Mouse (Mus musculus): Measurements from ENCODE around the gene Lef1. TPM values are rescaled to one million over a fixed set of nuclear protein-coding genes. Genes with fewer than 3 reads are reported as not detected.

Lef1 gene
- polyA plus RNA-seq, 1 experiment = 2.3 TPM

DNA sequence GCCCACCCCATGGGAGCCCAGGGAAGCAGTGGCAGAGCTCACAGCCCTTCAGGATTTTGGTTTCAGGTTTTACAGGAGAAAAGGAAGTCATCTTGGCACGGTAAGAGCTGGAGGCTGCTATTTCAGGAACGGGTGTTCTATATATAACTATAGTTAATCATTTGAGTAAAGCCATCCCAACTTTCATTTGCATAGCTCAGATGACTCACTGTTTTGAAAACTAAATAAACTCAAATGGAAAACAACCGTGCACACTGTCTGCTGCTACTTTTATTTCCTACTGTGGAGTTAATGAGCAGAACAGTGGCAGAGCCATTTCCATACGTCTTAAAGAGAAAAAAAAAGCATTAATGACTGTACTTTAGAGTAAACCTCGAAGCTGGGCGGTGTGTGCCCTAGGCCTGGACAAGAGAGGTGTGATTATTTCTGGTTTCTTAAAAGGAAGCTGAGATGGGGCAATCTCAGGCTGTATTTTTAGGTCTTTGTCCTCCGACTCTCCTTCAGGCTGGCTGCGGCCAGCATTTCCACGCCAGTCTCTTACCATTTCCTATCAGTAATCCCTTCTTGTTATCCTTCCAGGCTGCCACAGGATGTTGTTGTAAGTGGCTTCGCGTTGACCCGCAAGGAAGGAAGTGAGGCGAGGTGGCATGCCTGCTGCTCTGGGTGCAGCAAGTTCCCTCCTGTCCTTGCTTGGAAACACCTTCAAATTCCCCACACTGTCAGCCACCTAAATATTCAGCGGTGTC lies 29.2 kb downstream of the Lef1 start:
- no peak for DNase-seq (ENCODE audit: low spot score)

DNA sequence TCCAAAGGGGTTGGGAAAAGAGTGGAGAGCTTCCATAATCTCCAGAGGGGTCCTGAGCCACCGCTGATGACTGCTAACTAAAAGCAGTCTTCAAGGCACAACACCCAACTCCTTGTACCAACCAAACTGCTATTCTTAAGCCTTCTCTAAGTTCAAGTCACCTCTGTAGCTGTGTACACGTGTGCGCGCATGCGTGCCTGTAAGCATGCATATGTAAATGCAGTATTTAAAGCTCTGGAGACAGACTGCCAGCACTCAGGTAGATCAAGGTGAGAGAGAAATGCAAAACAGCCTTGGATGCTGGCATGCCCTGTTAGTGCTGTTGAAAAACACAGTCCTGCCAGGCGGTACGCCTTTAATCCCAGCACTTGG lies 29.8 kb downstream of the Lef1 start:
- DNase-seq (ENCODE audit: low spot score) = no peak

DNA sequence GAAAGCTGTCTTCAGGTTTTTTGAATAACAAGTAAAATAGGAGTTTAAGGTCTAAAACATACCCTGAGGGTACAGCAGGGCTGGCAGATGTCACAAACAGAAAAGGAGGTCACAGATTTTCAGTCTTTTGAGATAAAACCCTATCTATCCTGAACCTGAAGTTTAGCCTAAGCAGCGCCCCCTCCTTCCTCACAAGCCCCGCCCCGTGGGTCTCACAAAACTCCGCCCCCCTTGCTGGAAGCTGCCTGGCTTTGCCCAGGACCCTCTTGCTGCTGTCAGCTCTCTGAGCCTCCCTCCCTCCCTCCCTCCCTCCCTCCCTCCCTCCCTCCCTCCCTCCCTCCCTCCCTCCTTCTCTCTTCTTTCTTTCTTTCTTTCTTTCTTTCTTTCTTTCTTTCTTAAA lies 31.3 kb downstream of the Lef1 start:
- no peak for DNase-seq (ENCODE audit: low spot score)

DNA sequence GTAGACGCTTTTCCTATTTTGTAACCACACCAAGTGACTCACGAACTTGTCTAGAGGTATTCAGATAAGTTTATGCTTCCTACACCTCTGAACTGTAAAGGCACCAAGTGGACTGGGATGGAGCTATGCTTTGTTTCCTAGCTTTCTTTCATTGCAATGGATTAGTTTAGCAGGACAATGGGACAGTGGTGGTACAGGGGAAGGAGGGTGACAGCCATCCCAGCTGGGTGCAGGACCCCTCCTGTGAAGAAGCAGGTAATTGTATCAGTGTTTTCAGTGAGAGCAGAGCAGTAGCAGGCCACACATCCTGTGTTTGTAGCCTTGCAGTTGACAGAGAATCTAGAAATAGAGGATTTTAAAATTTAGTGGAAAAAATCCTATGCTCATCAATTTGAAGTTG lies 34.0 kb downstream of the Lef1 start:
- no peak for DNase-seq (ENCODE audit: low spot score)

DNA sequence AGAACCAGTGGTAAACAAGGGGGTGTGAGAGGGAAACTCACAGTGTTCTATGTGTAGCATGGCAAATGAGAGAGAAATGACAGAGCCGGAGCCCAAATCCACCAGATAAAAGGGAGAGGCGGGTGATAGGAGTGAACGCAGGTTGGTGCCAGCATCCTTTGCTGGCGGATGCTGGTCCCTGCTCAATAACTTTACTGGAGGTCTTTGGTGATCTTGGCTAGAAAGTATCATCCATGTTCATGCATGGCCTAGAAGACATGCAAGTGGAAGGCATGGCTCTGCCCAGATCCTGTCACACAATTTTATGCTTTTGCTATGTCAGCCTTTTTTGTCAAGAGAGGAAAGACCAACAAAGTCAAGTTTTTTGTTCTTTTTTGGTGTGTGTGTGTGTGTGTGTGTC lies 42.6 kb downstream of the Lef1 start:
- no peak for DNase-seq (ENCODE audit: low spot score)

DNA sequence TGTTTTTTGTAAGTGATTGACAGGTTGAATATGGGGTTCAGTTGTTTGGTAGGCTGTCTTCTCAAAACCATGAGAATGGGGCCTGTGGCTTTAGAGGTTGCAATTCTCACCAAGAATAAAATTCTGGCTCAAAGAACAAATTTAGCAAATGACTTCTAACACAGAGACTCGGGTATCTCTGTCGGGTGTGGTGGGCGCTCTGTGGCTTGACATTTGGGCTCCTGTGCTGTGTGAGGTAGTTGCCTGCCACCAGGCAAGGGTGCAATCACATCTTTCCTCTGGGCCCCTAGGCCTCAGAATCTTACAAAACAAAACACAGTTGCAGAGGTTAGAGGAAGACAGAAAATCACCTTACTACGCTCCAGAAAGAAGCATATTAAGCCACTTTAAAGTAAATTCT lies 43.6 kb downstream of the Lef1 start:
- no peak for DNase-seq (ENCODE audit: low spot score)

DNA sequence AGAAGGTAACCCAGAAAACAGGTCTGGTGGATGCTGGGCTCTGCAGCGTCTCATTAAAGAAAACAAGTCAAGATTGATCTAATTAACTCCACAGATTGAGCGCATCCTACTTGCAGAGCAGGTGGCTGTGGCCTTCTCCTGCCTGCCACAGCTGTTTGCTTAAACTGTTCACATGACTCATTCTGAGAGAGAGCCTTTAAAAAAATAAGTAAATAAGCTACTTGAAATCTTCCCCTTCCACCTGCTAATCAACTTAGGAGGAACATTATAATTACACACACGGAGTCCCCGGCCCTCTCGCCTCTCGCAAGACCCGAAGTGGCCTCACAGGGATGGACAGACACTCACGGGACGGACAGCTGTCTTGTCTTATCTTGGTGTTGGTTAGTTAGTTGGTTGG lies 44.3 kb downstream of the Lef1 start:
- DNase-seq (ENCODE audit: low spot score) = no peak

DNA sequence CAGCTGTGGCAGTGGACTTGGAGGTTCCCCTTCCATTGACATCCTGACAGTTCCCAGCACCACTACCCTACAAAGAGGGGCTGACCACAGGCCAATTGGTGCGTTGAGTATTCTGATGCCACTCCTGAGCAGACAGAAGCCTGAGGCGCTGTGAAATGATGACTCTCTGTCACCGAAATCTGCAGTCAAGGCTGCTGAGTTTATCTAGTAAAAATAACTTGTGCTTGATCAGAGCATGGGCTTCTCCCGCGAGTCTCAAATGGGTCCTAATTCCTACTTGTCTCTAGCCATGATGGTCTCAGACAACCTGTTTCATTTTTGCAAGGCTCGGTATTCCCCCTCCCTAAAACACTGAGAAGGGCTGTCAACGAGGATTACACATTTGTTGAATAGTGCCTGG lies 44.8 kb downstream of the Lef1 start:
- no peak for DNase-seq (ENCODE audit: low spot score)

DNA sequence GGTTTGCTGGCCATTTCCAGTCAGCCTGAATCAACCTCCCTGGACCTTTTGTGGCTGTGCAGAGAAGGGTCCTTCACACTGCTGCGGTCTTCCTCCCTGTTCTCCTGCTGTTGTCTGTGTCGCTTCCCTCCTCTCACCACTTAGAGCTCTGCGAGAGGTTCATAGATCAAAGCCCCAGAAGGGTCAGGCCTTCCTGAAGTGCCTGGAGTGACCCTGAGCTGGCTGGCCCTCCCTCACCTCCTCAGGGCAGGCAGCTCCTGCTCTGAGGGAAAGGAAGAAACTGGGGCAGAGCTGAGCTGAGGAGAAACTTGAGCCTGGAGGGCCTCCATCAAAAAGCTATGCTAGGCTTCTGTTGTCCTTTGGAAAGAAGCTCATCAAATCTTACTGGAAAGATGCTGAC lies 45.4 kb downstream of the Lef1 start:
- DNase-seq (ENCODE audit: low spot score) = no peak

DNA sequence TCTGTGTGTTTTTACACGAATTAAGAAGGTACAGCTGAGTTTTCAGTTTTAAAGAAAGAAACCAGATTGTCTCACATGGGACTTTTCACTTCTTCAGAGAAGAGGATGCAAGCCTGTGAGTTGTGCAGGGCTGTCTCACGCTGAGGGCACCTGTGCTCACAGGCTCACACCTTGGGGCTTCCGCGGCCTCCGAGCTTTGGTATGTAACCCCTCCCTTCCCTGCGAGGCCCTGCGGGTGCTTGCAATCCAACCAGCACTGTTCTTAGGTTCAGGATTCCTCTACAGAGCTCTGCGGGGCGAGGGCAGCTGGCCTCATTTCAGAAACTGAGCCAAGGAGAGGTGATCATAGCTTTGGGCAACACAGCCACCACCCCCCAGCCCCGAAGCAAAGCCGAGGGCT lies 46.1 kb downstream of the Lef1 start:
- no peak for DNase-seq (ENCODE audit: low spot score)

DNA sequence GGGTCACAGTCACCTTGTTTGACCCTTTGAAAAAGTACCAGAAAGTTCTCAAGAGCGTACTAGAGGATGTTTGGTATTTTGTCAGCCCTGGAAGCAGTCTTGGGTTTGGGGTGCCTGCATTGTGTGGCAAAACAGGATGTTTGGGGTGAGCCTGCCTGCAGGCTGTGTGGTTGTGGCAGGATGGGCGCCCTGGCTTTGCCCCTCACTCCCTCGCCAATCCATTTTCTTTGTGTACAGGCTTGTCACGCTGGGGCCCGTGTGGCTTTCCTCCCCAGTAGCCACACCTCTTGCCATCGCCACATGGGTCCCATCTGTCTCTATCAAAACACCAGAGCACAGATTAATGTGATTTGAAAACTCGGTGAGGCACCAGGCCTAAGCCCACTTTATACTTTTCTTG lies 47.2 kb downstream of the Lef1 start:
- no peak for DNase-seq (ENCODE audit: low spot score)

DNA sequence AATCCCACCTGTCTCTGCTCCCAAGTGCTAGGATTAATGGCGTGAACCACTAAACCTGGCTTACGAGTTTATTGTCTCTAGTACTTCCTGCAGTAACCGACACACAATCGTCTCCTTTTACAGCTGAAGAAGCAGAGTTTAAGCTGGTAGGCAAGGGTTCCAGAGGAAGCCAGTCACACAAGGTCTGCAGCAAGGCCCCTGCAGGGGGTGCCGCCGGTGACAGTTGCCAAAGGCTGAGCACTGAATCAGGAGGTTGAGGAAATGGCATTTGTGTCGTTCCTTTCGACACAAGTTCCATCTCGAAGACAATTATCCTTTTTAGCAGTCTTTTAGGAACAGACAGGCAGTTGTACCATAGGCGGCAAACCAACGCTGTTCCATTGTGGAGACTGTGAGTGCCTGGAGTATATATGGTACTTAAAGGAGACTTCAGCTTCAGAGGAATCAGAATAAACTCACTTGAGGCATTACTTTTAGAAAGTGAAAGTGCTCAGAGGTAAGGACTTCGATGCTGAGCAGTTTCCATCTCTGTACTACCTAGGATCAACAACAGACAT lies 49.0 kb downstream of the Lef1 start:
- no peak for DNase-seq (ENCODE audit: low spot score)

DNA sequence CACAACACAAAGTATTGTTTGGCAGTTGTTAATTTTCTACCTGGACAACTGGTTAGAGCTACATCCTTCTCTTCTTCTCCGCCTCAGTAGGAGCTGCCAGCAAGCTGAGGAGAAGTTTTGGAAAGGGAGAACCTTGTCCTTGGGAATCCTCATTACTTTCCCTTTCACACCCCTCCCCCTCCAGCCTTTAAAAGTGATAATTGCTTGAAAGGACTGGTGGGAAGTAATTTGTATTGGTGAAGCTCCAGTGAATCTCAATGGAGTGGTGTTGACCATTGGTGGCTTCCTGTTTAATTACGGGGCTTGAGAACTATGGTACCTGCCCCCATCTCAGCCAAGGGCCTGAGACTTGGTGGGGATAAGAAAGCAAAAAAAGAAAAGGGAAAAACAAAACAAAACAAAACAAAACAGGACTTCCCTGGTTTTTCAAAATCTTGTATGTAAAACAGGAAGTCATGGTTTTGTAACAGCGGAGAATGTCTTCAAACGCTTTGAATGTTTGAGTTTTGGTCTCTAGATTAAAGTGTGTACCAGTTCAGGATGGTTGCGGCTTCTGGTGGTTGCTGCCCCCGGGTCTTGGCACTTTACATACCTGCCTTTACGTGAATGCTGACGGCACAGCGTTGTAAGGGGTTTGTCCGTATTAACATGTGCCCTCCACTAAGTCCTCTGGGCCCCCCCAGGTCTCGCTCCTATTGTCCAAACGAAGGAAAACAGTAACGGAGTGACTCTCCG lies 49.8 kb downstream of the Lef1 start:
- DNase-seq (ENCODE audit: low spot score) = no peak

DNA sequence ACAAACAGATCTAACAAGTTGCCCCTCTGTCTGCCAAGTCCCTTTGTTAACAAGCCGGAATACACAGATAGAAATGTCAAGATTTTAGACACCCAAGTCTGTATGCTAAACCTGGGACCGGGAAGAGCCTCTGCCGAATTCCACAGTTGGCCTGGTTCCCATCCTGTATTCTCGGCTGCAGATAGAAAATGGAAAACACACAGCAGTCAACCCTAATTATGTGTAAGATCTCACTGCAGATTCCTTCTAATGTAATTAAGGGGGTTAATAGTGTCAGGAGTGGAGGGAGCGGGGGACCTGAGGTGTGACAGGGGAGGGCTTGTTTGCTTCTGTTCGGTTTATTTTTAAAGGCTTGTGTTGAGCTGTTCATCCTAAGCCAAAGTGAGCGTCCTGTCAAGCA lies 50.6 kb downstream of the Lef1 start:
- no peak for DNase-seq (ENCODE audit: low spot score)

DNA sequence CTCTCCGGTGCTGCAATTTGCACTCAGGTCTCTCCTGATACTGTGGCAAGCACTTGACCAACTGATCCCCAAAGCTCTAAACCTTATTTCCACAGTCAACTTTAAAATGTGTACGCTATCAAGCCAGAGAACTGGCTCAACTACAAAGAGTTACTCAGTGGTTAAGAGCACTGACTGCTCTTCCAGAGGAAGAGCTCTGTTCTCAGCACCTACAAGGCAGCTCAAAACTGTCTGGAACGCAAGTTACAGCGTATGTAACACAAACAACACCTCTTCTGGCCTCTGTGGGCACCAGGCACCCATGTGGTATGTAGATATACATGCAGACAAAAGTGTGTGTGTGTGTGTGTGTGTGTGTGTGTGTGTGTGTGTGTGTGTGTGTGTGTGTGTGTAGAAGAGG lies 57.5 kb downstream of the Lef1 start:
- no peak for DNase-seq (ENCODE audit: low spot score)

DNA sequence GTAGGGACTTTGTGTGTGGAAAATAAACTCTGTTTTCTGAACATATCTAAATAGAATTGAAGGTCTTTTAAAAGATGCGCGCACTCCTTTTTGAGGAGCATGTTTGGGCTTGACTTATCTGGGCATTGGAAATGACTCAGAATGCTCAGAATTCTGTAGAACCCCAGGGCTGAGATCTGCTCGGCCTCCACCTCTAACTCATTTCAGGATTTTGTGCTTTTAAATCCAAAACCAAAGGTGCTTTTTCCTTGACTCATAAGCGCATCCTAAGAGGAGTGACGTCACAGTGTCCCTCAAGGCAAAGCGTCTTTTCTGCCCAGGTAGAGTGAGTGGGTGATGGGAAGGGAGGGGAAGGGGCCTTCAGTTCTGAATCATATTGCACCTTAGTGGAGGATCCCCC lies 58.9 kb downstream of the Lef1 start:
- no peak for DNase-seq (ENCODE audit: low spot score)

DNA sequence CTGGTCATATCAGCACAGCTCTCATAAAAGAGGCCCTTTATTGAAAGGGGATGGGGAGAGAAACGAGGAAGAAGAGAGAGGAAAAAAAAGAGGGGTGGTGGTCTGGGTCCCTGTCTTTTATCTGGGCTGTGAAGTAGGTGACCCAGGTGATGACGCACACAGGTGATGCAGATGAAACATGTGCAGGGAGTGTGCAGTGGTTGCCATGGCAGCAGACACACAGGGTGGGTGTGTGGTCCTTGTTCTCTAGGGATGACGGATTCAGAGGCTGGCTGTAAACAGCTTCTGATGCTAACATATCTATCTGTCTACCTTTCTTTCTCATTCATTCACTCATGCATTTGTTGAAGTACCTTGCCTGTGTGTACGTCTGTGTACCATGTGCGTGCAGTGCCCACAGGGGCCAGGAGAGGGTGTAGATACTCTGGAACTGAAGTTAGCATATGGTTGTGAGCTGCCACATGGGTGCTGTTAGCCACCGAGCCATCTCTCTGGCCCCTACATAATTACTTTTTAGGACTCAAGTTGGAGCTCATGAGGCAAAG lies 59.9 kb downstream of the Lef1 start:
- DNase-seq (ENCODE audit: low spot score) = no peak

DNA sequence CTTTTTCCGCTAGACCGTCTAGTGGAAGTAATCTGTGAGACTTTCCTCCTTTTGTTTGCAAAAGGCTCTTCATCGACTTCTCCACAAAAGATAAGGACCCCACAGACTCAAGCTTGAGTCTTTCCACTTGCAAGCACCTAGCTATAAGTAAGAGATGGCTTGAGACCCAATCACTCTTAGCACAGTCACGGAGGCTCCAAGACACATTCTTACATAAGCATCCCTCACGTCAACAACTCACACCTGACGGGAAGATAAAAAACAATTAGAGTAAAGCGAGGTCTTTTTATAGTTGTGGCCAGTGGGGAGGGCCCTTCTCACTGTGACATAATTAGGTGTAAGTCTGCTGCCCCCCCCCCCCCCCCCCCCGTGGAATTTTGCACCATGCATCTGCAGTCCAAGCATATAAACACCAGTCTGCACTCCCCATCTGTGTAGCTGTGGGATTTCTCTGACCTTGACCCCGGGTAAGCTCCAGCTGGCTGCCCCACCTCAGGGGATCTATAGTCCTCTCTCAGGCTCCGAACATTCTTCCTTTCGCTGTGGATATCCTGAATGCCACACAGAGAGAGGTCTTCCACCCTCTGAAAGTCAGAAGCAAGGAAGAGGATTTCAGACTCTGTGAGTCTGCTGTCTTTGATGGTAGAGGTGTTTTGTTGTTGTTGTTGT lies 61.2 kb downstream of the Lef1 start:
- no peak for DNase-seq (ENCODE audit: low spot score)

DNA sequence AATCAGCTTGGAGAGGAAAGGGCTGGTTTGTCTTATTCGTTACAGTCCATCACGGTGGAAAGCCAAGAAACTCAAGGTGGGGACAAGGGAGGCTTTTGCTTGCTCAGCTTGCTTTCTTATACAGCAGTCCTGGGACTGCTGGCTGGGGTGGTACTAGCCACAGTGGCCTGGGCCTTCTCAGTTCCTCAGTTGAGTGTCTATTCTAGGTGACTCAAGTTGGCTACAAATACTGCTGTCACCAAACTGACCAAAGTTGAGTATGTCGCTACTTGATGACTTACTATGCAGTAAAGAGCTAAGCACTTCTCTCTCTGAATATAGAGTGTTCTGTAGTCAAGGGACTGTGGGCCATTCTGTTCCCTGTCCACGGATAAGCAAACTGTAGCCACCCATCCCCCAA lies 62.0 kb downstream of the Lef1 start:
- no peak for DNase-seq (ENCODE audit: low spot score)

DNA sequence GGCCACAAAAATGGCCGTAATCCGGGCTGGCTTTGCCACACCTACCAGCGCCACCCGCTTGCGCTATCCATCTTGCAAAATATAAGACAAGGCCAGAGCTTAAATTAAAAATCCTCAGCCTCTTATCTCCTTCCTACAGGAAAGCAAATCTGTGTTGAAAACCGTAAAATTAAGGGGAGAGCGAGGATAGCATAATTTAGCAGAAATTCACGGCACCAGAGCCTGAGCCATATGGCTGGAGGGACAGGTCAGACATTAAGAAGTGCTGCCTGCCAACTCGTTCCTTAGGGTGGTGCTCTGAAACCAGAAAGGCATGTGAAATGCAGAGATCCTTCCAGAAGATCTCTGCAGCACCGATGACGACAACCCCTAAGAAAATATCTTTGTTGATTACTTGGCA lies 70.7 kb downstream of the Lef1 start:
- DNase-seq (ENCODE audit: low spot score) = no peak

DNA sequence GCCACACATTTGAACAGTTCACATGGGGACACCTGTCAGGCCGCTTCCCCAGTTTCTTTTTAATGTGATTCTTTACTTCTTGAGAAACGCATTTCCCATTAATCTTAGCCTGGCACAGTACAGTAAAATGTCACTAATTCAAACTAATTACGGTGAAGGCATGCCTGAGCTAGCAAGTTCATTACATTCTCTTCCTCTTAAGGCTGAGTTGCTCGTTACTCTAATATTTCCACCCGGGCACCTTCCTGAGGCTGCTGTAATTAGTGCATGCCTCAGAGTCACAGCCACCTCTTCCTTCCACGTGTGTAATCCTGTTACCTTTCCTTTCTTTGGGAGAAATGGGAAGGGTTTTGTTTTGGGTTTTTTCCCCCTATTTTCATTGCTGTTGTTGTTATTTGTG lies 71.9 kb downstream of the Lef1 start:
- DNase-seq (ENCODE audit: low spot score) = no peak

DNA sequence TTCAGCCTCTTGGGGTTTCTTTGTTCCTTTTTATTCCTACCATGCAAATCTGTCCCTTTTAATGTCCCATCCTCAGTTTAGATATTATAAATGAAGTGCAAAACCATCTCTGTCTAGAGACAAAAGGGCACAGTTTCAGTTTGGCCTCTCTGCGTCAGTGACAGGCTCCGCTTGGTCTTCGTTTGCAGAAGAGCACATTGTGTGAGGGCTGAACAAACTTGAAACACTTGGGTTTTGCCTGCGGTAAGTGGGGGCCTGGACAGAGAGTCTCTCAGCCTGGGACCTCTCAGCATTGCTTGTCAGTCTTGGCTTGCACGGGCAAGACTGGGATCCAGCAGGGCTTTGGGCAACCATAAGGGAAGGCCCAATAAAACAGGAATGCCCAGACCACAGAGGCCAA lies 75.9 kb downstream of the Lef1 start:
- no peak for DNase-seq (ENCODE audit: low spot score)

DNA sequence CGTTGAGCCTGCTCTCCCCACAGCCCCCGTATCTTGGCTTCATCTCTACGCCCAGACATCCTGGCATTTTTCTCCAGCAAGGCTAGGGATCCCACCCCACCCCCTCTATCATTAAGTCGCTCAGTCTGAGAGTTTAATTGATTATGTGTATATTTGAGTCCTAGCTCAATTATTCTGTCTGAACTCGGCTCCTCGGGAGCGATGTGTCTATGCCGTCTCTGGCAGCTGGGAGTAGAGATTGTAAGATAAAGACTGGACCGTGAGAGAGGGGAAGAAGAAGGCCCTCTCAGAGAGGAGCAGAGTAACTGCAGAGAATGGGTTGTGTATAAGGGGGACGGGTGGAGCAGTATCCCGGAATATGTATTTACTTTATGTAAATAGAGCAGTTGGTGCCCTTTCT lies 80.0 kb downstream of the Lef1 start:
- DNase-seq (ENCODE audit: low spot score) = no peak
